Mouse (Mus musculus) limb, embryonic 14.5 days (tissue): Measurements from ENCODE around the gene Pde5a. TPM values are rescaled to one million over a fixed set of nuclear protein-coding genes. Genes with fewer than 3 reads are reported as not detected.
A peak's percentile ranks its signal among the peaks of the same experiment; 100 is the strongest.

Experiments
- ATAC-seq: fragments of 200-750 bp; cut with Nextera tagmentation; 2 replicates; pipeline ENCODE4 v1.8.0; 2017; ENCODE audit warnings: low read depth, moderate number of reproducible peaks, moderate TSS enrichment; ENCODE audit not compliant: low FRiP score
- DNase-seq: peaks from one replicate; pipeline ENCODE4 v3.0.0-alpha.2; 2015; ENCODE audit warnings: low spot score
- H3K27ac ChIP-seq: fragments of 300-500 bp; sonication (generic); replicated peaks from 2 replicates; pipeline ENCODE4 v1.5.1; 2014; ENCODE audit warnings: low read depth, mild to moderate bottlenecking, low read length, moderate library complexity, mixed read lengths
- H3K27me3 ChIP-seq: fragments of 300-500 bp; sonication (generic); 2 replicates; pipeline ENCODE4 v1.6.1; 2014; ENCODE audit warnings: low read length, mixed read lengths; ENCODE audit not compliant: control insufficient read depth, insufficient read depth
- H3K36me3 ChIP-seq: fragments of 300-500 bp; sonication (generic); 2 replicates; pipeline ENCODE4 v1.6.1; 2014; ENCODE audit warnings: mild to moderate bottlenecking, low read length, moderate library complexity, mixed read lengths; ENCODE audit not compliant: control insufficient read depth, insufficient read depth
- H3K4me1 ChIP-seq: fragments of 300-500 bp; sonication (generic); 2 replicates; pipeline ENCODE4 v1.6.1; 2014; ENCODE audit warnings: antibody characterized with exemption, low read length, mixed read lengths; ENCODE audit not compliant: control insufficient read depth, insufficient read depth
- H3K4me2 ChIP-seq: fragments of 300-500 bp; sonication (generic); replicated peaks from 2 replicates; pipeline ENCODE4 v1.6.1; 2014; ENCODE audit warnings: low read depth, mild to moderate bottlenecking, low read length, moderate library complexity; ENCODE audit not compliant: severe bottlenecking
- H3K4me3 ChIP-seq: fragments of 300-500 bp; sonication (generic); replicated peaks from 2 replicates; pipeline ENCODE4 v1.5.1; 2014; ENCODE audit warnings: low read length
- H3K9ac ChIP-seq: fragments of 300-500 bp; sonication (generic); 2 replicates; pipeline ENCODE4 v1.6.1; 2014; ENCODE audit warnings: mild to moderate bottlenecking, low read depth, low read length, moderate library complexity; ENCODE audit not compliant: severe bottlenecking
- H3K9me3 ChIP-seq: fragments of 300-500 bp; sonication (generic); 2 replicates; pipeline ENCODE4 v1.6.1; 2016; ENCODE audit warnings: low read length; ENCODE audit not compliant: control insufficient read depth
- POLR2A ChIP-seq: fragments of 200-500 bp; IDR thresholded peaks from 2 replicates; pipeline ENCODE4 v1.8.0; 2012; ENCODE audit warnings: inconsistent platforms, mild to moderate bottlenecking, moderate library complexity, borderline replicate concordance; ENCODE audit not compliant: insufficient read depth, insufficient read length; ENCODE audit errors: extremely low read depth
- WGBS: fragments of 180-500 bp; shearing (Covaris S2); extraction: QIAGEN DNeasy Blood & Tissue Kit; methylation state at CpG from one replicate; pipeline ENCODE4 v1.1.7; 2014; 5-methylcytosine and 5-hydroxymethylcytosine counted together
- polyA plus RNA-seq, 2 experiments: library from polyadenylated mRNA; depleted of rRNA in 1 of 2; stranded (reverse) in 1 of 2; unstranded in 1 of 2; fragments of >200 nt; fragmentation: Nextera tagmentation in 1 of 2; extraction: Ambion mirVana in 1 of 2; gene quantifications; 2 replicates each; pipeline versions ENCODE4 v1.2.1 to v1.2.3; 2012 to 2014

Pde5a gene
- polyA plus RNA-seq (2012; rRNA removed) (5.8 and 6.2 TPM in 2 replicates), polyA plus RNA-seq (2014; fragmentation: Nextera tagmentation; extraction: Ambion mirVana) (4.9 and 5.0 TPM in 2 replicates)

- peak; percentile 64 for DNase-seq
- H3K4me1 ChIP-seq, result peaks cover 5% of the 10 kb centered on the region; the same call in 1 of the 2 replicates
- under 1% methylated on average over 49 of the region's 49 CpGs for WGBS
- 0 out of 2 replicates have a peak, but pooled peaks have one; percentile 19 for TF ChIP-seq POLR2A
- H3K9me3 ChIP-seq, result no peaks in the 10 kb centered on the region
- peak within 1 kb of the TSS; percentile 90 for H3K27ac ChIP-seq
- peak within 1 kb of the TSS; percentile 82 for H3K4me3 ChIP-seq
- no peaks in the 10 kb centered on the region for H3K36me3 ChIP-seq
- no peaks in the 10 kb centered on the region for H3K27me3 ChIP-seq
- ATAC-seq, result peak; percentile 48
- peak within 1 kb of the TSS; percentile 82 for H3K4me2 ChIP-seq
- peak within 1 kb of the TSS; percentile 84 for H3K9ac ChIP-seq
Measured at GRCm38 (mm10) chr3:122728852-122729600, at the start of gene Pde5a. TSS of gene Pde5a (plus strand) at chr3:122728947.

DNA sequence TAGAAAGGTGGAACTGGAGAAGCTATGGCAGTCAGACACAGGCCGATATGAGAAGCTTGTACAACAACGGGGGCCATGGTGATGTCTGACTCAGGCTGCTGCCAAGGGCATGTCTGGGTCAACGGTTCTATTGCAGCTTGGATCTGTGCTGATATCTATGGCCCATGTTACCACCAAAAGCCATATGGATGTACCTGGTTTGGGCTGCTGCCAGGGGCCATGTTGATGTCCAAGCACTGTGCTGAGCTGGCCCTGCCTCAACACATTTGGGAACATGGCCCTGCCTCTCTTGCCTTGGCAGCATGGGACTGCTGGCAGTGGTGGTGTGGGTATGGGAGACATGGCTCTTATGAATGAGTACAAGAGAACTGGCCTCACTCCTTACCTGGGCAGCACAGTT, 47.9 kb upstream of the Pde5a start:
- Histone ChIP-seq H3K9me3 (no peaks in the 10 kb centered on the region), H3K27me3 (no peaks in the 10 kb centered on the region), H3K9ac (no peak overlapping the region), H3K4me1 (no peaks in the 10 kb centered on the region), H3K4me3 (no peak overlapping the region), H3K4me2 (no peak overlapping the region), H3K36me3 (no peaks in the 10 kb centered on the region), H3K27ac (no peak overlapping the region)
- no peak for ATAC-seq
- TF ChIP-seq POLR2A, result no peak
- DNase-seq, result no peak
- WGBS, result 90% methylated on average over 3 of the region's 3 CpGs

- no peak overlapping the region for H3K9ac ChIP-seq
- no peaks in the 10 kb centered on the region for H3K9me3 ChIP-seq
- no peaks in the 10 kb centered on the region for H3K36me3 ChIP-seq
- no peak overlapping the region for H3K27ac ChIP-seq
- no peak for TF ChIP-seq POLR2A
- H3K27me3 ChIP-seq, result no peaks in the 10 kb centered on the region
- H3K4me3 ChIP-seq, result no peak overlapping the region
- H3K4me1 ChIP-seq, result no peaks in the 10 kb centered on the region
- DNase-seq (no peak), ATAC-seq (no peak)
- 84% methylated on average over 4 of the region's 4 CpGs for WGBS
- no peak overlapping the region for H3K4me2 ChIP-seq
Measured at GRCm38 (mm10) chr3:122682352-122682751, 46.4 kb upstream of the Pde5a start.

- Histone ChIP-seq H3K4me1 (no peaks in the 10 kb centered on the region), H3K4me2 (no peak overlapping the region), H3K27ac (no peak overlapping the region), H3K9ac (no peak overlapping the region), H3K9me3 (no peaks in the 10 kb centered on the region), H3K27me3 (no peaks in the 10 kb centered on the region), H3K4me3 (no peak overlapping the region), H3K36me3 (no peaks in the 10 kb centered on the region)
- DNase-seq, result no peak
- WGBS, result 65% methylated on average over 7 of the region's 7 CpGs
- TF ChIP-seq POLR2A, result no peak
- ATAC-seq, result no peak
Measured at GRCm38 (mm10) chr3:122684832-122685231, 43.9 kb upstream of the Pde5a start.

- WGBS, result 83% methylated on average over 3 of the region's 3 CpGs
- TF ChIP-seq POLR2A, result no peak
- Histone ChIP-seq H3K4me3 (no peak overlapping the region), H3K4me1 (no peaks in the 10 kb centered on the region), H3K9ac (no peak overlapping the region), H3K36me3 (no peaks in the 10 kb centered on the region), H3K4me2 (no peak overlapping the region), H3K27ac (no peak overlapping the region), H3K9me3 (no peaks in the 10 kb centered on the region), H3K27me3 (no peaks in the 10 kb centered on the region)
- DNase-seq (no peak), ATAC-seq (no peak)
Measured at GRCm38 (mm10) chr3:122693039-122693438, 35.7 kb upstream of the Pde5a start.
